Mouse (Mus musculus) left cerebral cortex, adult 8-10 months (tissue): ENCODE measurements around the gene Sass6. TPM values are rescaled to one million over a fixed set of nuclear protein-coding genes. Genes with fewer than 3 reads are reported as not detected.
"Not testable (repeated sequence)": the region's sequence is repeated elsewhere in the genome, so short reads cannot be mapped to it uniquely, and the experiment has no call there.

Source experiments
- DNase-seq, 2 experiments: peaks; one replicate each; pipeline ENCODE4 v3.0.0; 2022; ENCODE audit warnings: low spot score in 2 of 2
- total RNA-seq, 4 experiments: library from RNA; stranded (reverse); gene quantifications; 2 replicates each; pipeline ENCODE4 v1.2.4; 2022

The Sass6 gene
- 1 to 10 TPM; 6.4 to 8.3 (median 7.9) TPM for total RNA-seq

- DNase-seq = peak; percentile 95 to 100
Observed at GRCm38 (mm10) chr3:116594728-116595602, at the start of gene Sass6. Gene Sass6 (plus strand): TSS chr3:116594982.

- no peak for DNase-seq
Observed at GRCm38 (mm10) chr3:116547430-116547829, 47.4 kb upstream of the Sass6 start.

- DNase-seq = no peak
Observed at GRCm38 (mm10) chr3:116551362-116551761, 43.4 kb upstream of the Sass6 start.

- DNase-seq = not testable (repeated sequence)
Observed at GRCm38 (mm10) chr3:116561315-116561714, 33.5 kb upstream of the Sass6 start.

GRCm38 (mm10) chr3:116562408-116563094 lies 32.2 kb upstream of the Sass6 start, which contains the start of gene Lrrc39:
Gene Lrrc39 (plus strand): TSS chr3:116562973.
- no peak for DNase-seq

- DNase-seq = no peak
Observed at GRCm38 (mm10) chr3:116563095-116563492, 31.7 kb upstream of the Sass6 start.

- DNase-seq = no peak
Observed at GRCm38 (mm10) chr3:116570628-116571027, 24.2 kb upstream of the Sass6 start.

GRCm38 (mm10) chr3:116577286-116577685 lies 17.5 kb upstream of the Sass6 start:
- DNase-seq = no peak

GRCm38 (mm10) chr3:116582201-116582600 lies 12.6 kb upstream of the Sass6 start:
- DNase-seq = peak in 1 of 2 experiments; percentile 79

- no peak for DNase-seq
Observed at GRCm38 (mm10) chr3:116594076-116594727, 580 bp upstream of the Sass6 start.

- DNase-seq = no peak
Observed at GRCm38 (mm10) chr3:116595603-116595991, 815 bp downstream of the Sass6 start.

- DNase-seq = no peak
Observed at GRCm38 (mm10) chr3:116599705-116600104, 4.9 kb downstream of the Sass6 start.

GRCm38 (mm10) chr3:116601005-116601404 lies 6.2 kb downstream of the Sass6 start:
- DNase-seq = no peak

GRCm38 (mm10) chr3:116601781-116602180 lies 7.0 kb downstream of the Sass6 start:
- no peak for DNase-seq

- DNase-seq = no peak
Observed at GRCm38 (mm10) chr3:116604570-116604969, 9.8 kb downstream of the Sass6 start.

GRCm38 (mm10) chr3:116614295-116614892 lies 19.6 kb downstream of the Sass6 start, which contains the start of gene Trmt13:
Gene Trmt13 (minus strand): TSS chr3:116614587.
- peak in 1 of 2 experiments; percentile 33 for DNase-seq

- DNase-seq = no peak
Observed at GRCm38 (mm10) chr3:116615318-116616068, 20.7 kb downstream of the Sass6 start.

GRCm38 (mm10) chr3:116618855-116619254 lies 24.1 kb downstream of the Sass6 start:
- no peak for DNase-seq

- no peak for DNase-seq
Observed at GRCm38 (mm10) chr3:116620636-116621370, 26.0 kb downstream of the Sass6 start.

GRCm38 (mm10) chr3:116622641-116623040 lies 27.9 kb downstream of the Sass6 start:
- no peak for DNase-seq
